Mouse (Mus musculus): ENCODE measurements at regions not wholly inside any gene's neighbourhood (a gene's known extent, or its start where the extent isn't known, plus 50 kb on each side); places are given as distances from the start of the nearest gene placed in this dataset.
A peak's percentile ranks its signal among the peaks of the same experiment; 100 is the strongest.

DNA sequence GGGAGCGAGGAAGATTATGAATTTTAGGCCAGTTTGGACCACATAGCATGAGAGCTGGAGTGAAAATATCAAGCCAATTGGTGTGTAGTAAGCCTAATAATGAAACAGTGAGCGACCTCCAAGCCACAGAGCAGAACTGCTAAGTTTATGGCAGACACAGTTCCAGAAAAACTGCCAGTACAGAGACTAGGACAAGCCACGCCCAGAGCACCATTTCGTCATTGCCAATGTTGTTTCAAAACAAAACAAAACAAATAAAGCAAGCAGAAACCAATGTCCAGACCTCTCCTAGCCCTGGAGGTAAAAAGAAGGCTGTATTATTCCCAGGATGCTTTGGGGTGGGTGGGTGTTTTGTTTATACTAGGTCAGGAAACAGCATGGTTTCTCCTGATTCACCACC is 90.7 kb upstream of the Nxt1 start:
- Histone ChIP-seq H3K4me3 (ENCODE audit: low read depth, low read length) (no peak overlapping the region), H3K27me3 (ENCODE audit: control insufficient read depth, insufficient read depth, low read depth, low read length) (no peaks in the 10 kb centered on the region), H3K27ac (ENCODE audit: low read length) (no peak overlapping the region), H3K9ac (ENCODE audit: low read depth, low read length) (no peak overlapping the region), H3K4me1 (ENCODE audit: control insufficient read depth, low read depth, low read length) (no peaks in the 10 kb centered on the region), H3K4me2 (ENCODE audit: low read depth, low read length) (no peak overlapping the region), H3K36me3 (ENCODE audit: control insufficient read depth, insufficient read depth) (no peaks in the 10 kb centered on the region), H3K9me3 (replicated peaks; ENCODE audit: control insufficient read depth, low read length) (no peaks in the 10 kb centered on the region)
- ATAC-seq (ENCODE audit: low read depth): no peak
- WGBS (ENCODE audit: insufficient replicate concordance): 51% methylated on average over 4 of the region's 4 CpGs

DNA sequence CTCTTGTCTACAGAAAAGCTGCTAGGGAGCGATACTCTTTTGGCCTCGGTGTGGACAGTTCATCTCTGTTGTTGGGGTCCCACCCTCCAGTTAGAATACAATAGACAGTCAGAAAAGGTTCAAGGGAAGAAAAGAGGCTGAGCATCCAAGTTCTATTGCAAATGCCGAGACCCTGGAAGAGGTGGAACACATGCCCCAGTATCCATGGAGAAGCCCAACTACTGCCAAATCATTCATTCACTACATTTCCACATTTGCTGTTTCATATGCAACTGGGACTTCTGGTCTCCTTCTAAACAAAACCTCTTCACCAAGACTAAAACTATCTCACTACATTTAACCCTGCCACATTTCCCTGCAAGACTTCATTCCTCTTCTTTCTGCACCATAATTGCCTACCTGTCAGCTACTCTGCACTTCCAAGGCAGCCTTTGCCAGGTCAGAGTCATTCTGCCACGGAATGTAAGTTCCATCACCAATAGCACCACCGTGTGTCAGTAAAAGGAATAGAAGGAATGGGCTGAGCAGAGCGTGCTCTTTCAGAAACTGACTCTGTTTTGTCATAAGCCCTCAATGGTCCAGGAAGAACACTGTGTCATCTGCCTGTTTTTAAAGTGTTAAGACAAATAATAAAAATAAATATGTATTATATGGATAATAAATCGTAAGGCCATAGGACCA is 92.0 kb upstream of the Nxt1 start:
- Histone ChIP-seq H3K4me2 (ENCODE audit: low read depth, low read length) (no peak overlapping the region), H3K4me1 (ENCODE audit: control insufficient read depth, low read depth, low read length) (no peaks in the 10 kb centered on the region), H3K9me3 (replicated peaks; ENCODE audit: control insufficient read depth, low read length) (no peaks in the 10 kb centered on the region), H3K9ac (ENCODE audit: low read depth, low read length) (no peak overlapping the region), H3K4me3 (ENCODE audit: low read depth, low read length) (no peak overlapping the region), H3K27me3 (ENCODE audit: control insufficient read depth, insufficient read depth, low read depth, low read length) (no peaks in the 10 kb centered on the region), H3K36me3 (ENCODE audit: control insufficient read depth, insufficient read depth) (no peaks in the 10 kb centered on the region), H3K27ac (ENCODE audit: low read length) (no peak overlapping the region)
- no peak for ATAC-seq (ENCODE audit: low read depth)
- 29% methylated on average over 7 of the region's 7 CpGs for WGBS (ENCODE audit: insufficient replicate concordance)

DNA sequence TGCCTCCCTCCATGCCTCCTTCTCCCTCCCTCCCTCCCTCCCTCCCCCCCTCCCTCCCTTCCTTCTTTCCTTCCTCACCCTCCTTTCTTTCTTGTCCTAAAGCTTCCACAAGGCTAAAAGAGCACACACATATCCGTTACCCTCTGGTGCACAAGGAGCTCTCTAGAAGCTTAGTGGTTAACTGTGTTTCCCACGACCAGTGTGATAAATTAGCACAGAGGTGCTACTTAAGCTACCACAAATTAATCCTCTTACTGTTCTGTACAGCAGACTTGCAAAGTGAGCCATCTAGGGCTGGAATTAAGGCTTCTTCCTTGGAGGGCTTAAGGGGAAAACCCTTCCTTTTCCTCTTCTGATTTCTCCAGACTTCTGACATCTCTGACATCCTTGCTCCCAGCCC is 92.8 kb upstream of the Nxt1 start:
- H3K27ac ChIP-seq (ENCODE audit: low read length): no peak overlapping the region
- WGBS (ENCODE audit: insufficient replicate concordance): 22% methylated on average over 2 of the region's 2 CpGs
- H3K27me3 ChIP-seq (ENCODE audit: control insufficient read depth, insufficient read depth, low read depth, low read length): no peaks in the 10 kb centered on the region
- H3K4me3 ChIP-seq (ENCODE audit: low read depth, low read length): no peak overlapping the region
- no peaks in the 10 kb centered on the region for H3K36me3 ChIP-seq (ENCODE audit: control insufficient read depth, insufficient read depth)
- no peaks in the 10 kb centered on the region for H3K9me3 ChIP-seq (replicated peaks; ENCODE audit: control insufficient read depth, low read length)
- no peak for ATAC-seq (ENCODE audit: low read depth)
- H3K4me1 ChIP-seq (ENCODE audit: control insufficient read depth, low read depth, low read length): no peaks in the 10 kb centered on the region
- no peak overlapping the region for H3K9ac ChIP-seq (ENCODE audit: low read depth, low read length)
- H3K4me2 ChIP-seq (ENCODE audit: low read depth, low read length): no peak overlapping the region

DNA sequence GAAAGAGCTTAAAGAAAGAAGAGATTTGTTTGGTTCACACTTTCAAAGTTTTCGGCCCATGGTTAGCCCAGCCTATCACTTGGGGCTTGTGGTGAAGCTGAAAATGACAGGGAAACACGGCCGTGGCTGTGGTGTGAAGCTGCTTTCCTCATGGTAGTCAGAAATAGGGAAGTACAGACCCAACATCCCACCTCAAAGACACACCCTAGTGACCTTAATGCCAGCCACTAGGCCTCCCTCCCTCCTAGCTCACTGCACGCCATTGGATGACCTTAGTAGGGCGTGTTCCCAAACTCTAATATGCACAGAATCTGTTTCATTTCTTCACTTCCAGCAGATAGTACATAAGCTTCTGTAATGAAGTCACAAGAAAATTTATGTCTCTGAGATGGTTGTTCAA is 93.4 kb upstream of the Nxt1 start:
- Histone ChIP-seq H3K9me3 (replicated peaks; ENCODE audit: control insufficient read depth, low read length) (no peaks in the 10 kb centered on the region), H3K4me3 (ENCODE audit: low read depth, low read length) (no peak overlapping the region), H3K27me3 (ENCODE audit: control insufficient read depth, insufficient read depth, low read depth, low read length) (no peaks in the 10 kb centered on the region), H3K9ac (ENCODE audit: low read depth, low read length) (no peak overlapping the region), H3K4me1 (ENCODE audit: control insufficient read depth, low read depth, low read length) (no peaks in the 10 kb centered on the region), H3K36me3 (ENCODE audit: control insufficient read depth, insufficient read depth) (no peaks in the 10 kb centered on the region), H3K27ac (ENCODE audit: low read length) (no peak overlapping the region), H3K4me2 (ENCODE audit: low read depth, low read length) (no peak overlapping the region)
- 29% methylated on average over 5 of the region's 5 CpGs for WGBS (ENCODE audit: insufficient replicate concordance)
- peak; percentile 64; the same call in 1 of the 2 replicates for ATAC-seq (ENCODE audit: low read depth)

DNA sequence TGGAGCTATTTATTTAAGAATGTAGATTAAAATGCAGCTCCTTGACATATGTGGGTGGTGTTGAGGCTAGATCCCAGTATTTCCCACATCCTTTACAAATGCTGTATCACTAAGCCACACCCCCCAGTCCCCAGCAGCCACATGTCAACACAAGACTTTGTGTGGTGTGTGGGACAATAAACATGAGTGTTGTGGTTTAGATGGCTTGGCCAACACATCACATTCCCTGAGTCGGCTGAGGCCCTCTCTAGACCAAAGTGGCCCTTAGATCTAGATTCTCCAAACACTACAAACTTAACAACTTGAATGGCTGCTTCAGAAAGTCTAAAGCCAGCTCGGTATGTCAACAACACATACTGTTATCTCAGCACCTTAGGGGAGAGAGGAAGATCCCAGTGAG is 94.2 kb upstream of the Nxt1 start:
- Histone ChIP-seq H3K9me3 (replicated peaks; ENCODE audit: control insufficient read depth, low read length) (no peaks in the 10 kb centered on the region), H3K9ac (ENCODE audit: low read depth, low read length) (no peak overlapping the region), H3K4me3 (ENCODE audit: low read depth, low read length) (no peak overlapping the region), H3K27ac (ENCODE audit: low read length) (no peak overlapping the region), H3K4me1 (ENCODE audit: control insufficient read depth, low read depth, low read length) (no peaks in the 10 kb centered on the region), H3K36me3 (ENCODE audit: control insufficient read depth, insufficient read depth) (no peaks in the 10 kb centered on the region), H3K4me2 (ENCODE audit: low read depth, low read length) (no peak overlapping the region), H3K27me3 (ENCODE audit: control insufficient read depth, insufficient read depth, low read depth, low read length) (no peaks in the 10 kb centered on the region)
- 31% methylated on average over 2 of the region's 2 CpGs for WGBS (ENCODE audit: insufficient replicate concordance)
- no peak for ATAC-seq (ENCODE audit: low read depth)

DNA sequence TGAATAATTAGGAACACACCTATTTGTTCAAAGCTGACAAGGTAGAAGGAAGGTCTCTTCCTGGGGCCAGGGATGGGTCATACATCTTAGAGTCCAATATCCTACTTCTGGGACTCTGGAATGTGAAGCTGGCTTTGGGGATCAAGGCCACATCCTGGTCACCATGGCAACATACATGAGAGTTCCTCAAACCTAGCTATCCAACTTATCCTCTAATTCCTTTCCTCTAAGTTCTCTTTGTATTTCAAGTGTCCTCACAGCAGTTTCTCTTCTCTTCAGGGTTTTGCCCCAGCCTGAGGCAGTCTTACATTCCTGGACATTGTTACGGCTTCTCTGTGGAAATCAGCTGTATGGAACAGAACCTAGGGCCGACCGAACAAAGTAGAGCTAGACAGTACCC is 97.0 kb upstream of the Nxt1 start:
- 46% methylated on average over 3 of the region's 3 CpGs for WGBS (ENCODE audit: insufficient replicate concordance)
- H3K27me3 ChIP-seq (ENCODE audit: control insufficient read depth, insufficient read depth, low read depth, low read length): no peaks in the 10 kb centered on the region
- ATAC-seq (ENCODE audit: low read depth): no peak

DNA sequence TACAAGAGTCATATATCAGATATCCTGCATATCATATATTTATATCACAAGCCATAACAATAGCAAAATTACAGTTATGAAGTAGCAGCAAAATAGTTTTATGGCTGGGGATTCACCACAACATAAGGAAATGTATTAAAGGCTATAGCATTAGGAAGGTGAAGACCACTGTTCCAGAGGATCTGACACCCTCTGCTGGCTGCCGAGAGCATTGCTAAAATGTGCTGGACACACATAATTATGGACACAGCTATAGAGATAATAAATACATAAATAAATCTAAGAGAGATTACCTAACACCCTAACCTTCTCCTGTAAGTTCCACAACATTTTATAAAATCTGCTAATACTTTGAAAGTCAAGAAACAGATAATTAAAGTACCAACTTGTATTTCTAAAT is 100.2 kb upstream of the Nxt1 start:
- no peak overlapping the region for H3K27ac ChIP-seq (ENCODE audit: low read length)
- 3% methylated on average over 1 of the region's 1 CpGs for WGBS (ENCODE audit: insufficient replicate concordance)
- H3K4me3 ChIP-seq (ENCODE audit: low read depth, low read length): no peak overlapping the region
- no peak overlapping the region for H3K4me2 ChIP-seq (ENCODE audit: low read depth, low read length)
- no peaks in the 10 kb centered on the region for H3K4me1 ChIP-seq (ENCODE audit: control insufficient read depth, low read depth, low read length)
- no peak for ATAC-seq (ENCODE audit: low read depth)
- no peaks in the 10 kb centered on the region for H3K9me3 ChIP-seq (replicated peaks; ENCODE audit: control insufficient read depth, low read length)
- H3K36me3 ChIP-seq (ENCODE audit: control insufficient read depth, insufficient read depth): no peaks in the 10 kb centered on the region
- H3K27me3 ChIP-seq (ENCODE audit: control insufficient read depth, insufficient read depth, low read depth, low read length): no peaks in the 10 kb centered on the region
- no peak overlapping the region for H3K9ac ChIP-seq (ENCODE audit: low read depth, low read length)

More for the DNA sequence above, 97.0 kb upstream of the Nxt1 start:
- no peak overlapping the region for H3K4me3 ChIP-seq (ENCODE audit: low read depth, low read length)
- H3K36me3 ChIP-seq (ENCODE audit: control insufficient read depth, insufficient read depth): no peaks in the 10 kb centered on the region
- no peak overlapping the region for H3K9ac ChIP-seq (ENCODE audit: low read depth, low read length)
- H3K4me1 ChIP-seq (ENCODE audit: control insufficient read depth, low read depth, low read length): no peaks in the 10 kb centered on the region
- H3K4me2 ChIP-seq (ENCODE audit: low read depth, low read length): no peak overlapping the region
- H3K9me3 ChIP-seq (replicated peaks; ENCODE audit: control insufficient read depth, low read length): no peaks in the 10 kb centered on the region
- no peak overlapping the region for H3K27ac ChIP-seq (ENCODE audit: low read length)

DNA sequence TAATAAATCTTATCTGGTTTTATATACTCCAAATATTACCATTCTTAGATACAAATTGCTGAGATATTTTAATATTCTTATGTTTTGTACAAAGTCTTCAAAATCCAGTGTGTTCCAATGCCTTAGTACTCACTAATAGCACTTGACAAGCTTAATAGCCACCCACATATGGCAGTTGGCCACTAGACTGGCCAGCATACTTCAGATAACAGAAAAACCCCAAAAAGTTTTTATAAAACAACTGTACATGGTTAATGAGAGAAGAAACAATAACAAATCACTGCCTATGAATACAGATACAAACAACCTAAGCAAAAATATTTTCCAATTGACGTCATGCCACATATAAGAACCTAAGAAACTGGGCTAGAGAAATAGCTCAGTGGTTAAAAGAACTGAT is 100.8 kb upstream of the Nxt1 start:
- Histone ChIP-seq H3K9ac (ENCODE audit: low read depth, low read length) (no peak overlapping the region), H3K4me3 (ENCODE audit: low read depth, low read length) (no peak overlapping the region), H3K4me1 (ENCODE audit: control insufficient read depth, low read depth, low read length) (no peaks in the 10 kb centered on the region), H3K27me3 (ENCODE audit: control insufficient read depth, insufficient read depth, low read depth, low read length) (no peaks in the 10 kb centered on the region), H3K36me3 (ENCODE audit: control insufficient read depth, insufficient read depth) (no peaks in the 10 kb centered on the region), H3K4me2 (ENCODE audit: low read depth, low read length) (no peak overlapping the region), H3K27ac (ENCODE audit: low read length) (no peak overlapping the region), H3K9me3 (replicated peaks; ENCODE audit: control insufficient read depth, low read length) (no peaks in the 10 kb centered on the region)
- WGBS (ENCODE audit: insufficient replicate concordance): 57% methylated on average over 1 of the region's 1 CpGs
- no peak for ATAC-seq (ENCODE audit: low read depth)

DNA sequence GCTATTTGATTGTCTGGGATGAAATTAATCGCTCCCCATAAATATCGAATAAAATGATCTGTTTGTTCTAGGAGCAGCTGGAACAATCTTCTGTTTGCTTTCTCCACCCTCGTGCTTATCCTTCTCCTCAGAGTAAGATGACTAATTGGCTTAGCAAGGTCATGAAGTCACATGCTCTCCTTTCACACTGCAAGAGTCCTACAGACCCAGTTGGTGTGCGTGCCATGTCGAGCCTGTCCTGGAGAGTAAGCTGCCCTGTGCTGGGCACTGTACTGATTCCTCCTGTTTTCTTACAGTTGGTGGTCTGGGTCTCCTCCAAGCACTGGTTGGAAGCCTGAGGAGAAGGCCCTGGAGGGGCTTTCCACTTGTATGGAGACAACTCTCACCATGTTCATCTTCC is 101.4 kb upstream of the Nxt1 start:
- H3K4me2 ChIP-seq (ENCODE audit: low read depth, low read length): no peak overlapping the region

More for the DNA sequence above, 101.4 kb upstream of the Nxt1 start:
- Histone ChIP-seq H3K36me3 (ENCODE audit: control insufficient read depth, insufficient read depth) (no peaks in the 10 kb centered on the region), H3K27ac (ENCODE audit: low read length) (no peak overlapping the region), H3K9me3 (replicated peaks; ENCODE audit: control insufficient read depth, low read length) (no peaks in the 10 kb centered on the region), H3K9ac (ENCODE audit: low read depth, low read length) (no peak overlapping the region), H3K4me3 (ENCODE audit: low read depth, low read length) (no peak overlapping the region), H3K4me1 (ENCODE audit: control insufficient read depth, low read depth, low read length) (no peaks in the 10 kb centered on the region), H3K27me3 (ENCODE audit: control insufficient read depth, insufficient read depth, low read depth, low read length) (no peaks in the 10 kb centered on the region)
- ATAC-seq (ENCODE audit: low read depth): no peak
- WGBS (ENCODE audit: insufficient replicate concordance): 58% methylated on average over 5 of the region's 5 CpGs
